Mouse (Mus musculus): ENCODE data around the gene Zfp454.

Zfp454 gene

GRCm38 (mm10) chr11:50841023-50841735 lies 46.3 kb downstream of the Zfp454 start, which contains the start of gene Zfp879:
TSS of gene Zfp879 (minus strand) at chr11:50841552.
- DNase-seq (ENCODE audit: low spot score), result peak; percentile 96

- DNase-seq (ENCODE audit: low spot score), result no peak
Measured at GRCm38 (mm10) chr11:50835727-50836126, 51.7 kb downstream of the Zfp454 start.

DNA sequence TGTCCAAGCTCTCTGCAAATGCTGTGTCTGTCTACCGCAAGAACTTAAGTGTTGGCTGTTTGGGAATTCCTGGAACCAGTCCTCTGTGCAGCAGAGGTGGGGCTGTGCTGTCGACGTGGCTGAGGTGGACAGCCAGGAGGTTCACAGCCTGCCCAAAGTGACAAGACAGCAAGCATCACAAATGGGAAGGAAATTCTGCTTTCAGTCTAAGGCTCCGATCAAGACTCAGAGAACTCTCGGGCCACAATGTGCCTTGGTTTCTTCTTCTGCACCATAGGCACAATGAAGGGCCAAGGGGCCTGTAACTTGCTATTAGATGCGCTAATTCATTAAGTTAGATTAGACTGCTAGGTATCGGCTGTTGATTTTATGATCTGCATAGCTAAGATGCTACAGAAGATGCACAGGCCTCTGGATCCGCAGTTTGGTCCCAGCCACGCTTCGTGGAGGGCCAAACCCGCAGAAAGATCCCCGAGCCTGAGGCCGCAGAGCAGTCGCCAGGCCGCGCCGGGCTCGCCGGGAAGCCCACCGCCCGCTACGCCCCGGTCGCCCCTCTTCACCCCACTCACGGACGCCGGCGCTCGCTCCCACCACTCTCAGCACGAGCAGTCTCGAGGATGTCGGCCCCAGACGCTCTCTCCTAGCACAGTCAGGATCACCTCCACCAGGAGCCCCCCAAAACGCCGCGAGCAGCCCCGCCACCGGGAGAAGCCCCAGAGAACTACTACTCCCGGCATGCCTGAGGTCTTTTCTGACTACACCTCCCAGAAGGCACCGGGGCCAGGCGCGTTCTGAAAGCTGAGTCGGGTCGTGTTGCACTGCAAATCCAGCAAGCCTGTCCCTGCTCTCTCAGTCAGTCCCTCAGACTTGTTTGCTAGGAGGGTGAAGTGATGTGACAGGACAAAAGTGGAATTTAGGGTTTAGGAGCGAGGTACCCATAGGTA lies 60.2 kb downstream of the Zfp454 start, which contains the start of gene Zfp354c:
TSS of gene Zfp354c (minus strand) at position 715 of the 944 bp plus-strand sequence.
- peak; percentile 87 for DNase-seq (ENCODE audit: low spot score)

- DNase-seq (ENCODE audit: low spot score), result no peak
Measured at GRCm38 (mm10) chr11:50826214-50826613, 61.2 kb downstream of the Zfp454 start.

Measured in retina, embryonic 14.5 days (tissue).